Mouse (Mus musculus) embryonic facial prominence, embryonic 14.5 days (tissue): ENCODE results near the gene Slc22a1. TPM values are rescaled to one million over a fixed set of nuclear protein-coding genes. Genes with fewer than 3 reads are reported as not detected.

ENCODE experiments used
- ATAC-seq: fragments of 200-750 bp; cut with Nextera tagmentation; 2 replicates; pipeline ENCODE4 v1.8.0; 2017; ENCODE audit warnings: low read depth, moderate number of reproducible peaks, moderate TSS enrichment
- DNase-seq: peaks from one replicate; pipeline ENCODE4 v3.0.0-alpha.2; 2015; ENCODE audit warnings: low spot score
- H3K27ac ChIP-seq: fragments of 300-500 bp; sonication (generic); replicated peaks from 2 replicates; pipeline ENCODE4 v1.5.1; 2014; ENCODE audit warnings: low read depth, mild to moderate bottlenecking, low read length, moderate library complexity
- H3K27me3 ChIP-seq: fragments of 300-500 bp; sonication (generic); replicated peaks from 2 replicates; pipeline ENCODE4 v1.6.1; 2014; ENCODE audit warnings: low read length; ENCODE audit not compliant: control insufficient read depth, insufficient read depth
- H3K36me3 ChIP-seq: fragments of 300-500 bp; sonication (generic); 2 replicates; pipeline ENCODE4 v1.6.1; 2014; ENCODE audit warnings: low read length, mixed read lengths; ENCODE audit not compliant: control insufficient read depth, insufficient read depth
- H3K4me1 ChIP-seq: fragments of 300-500 bp; sonication (generic); 2 replicates; pipeline ENCODE4 v1.6.1; 2014; ENCODE audit warnings: antibody characterized with exemption, low read length; ENCODE audit not compliant: control insufficient read depth, insufficient read depth
- H3K4me2 ChIP-seq: fragments of 300-500 bp; sonication (generic); 2 replicates; pipeline ENCODE4 v1.6.1; 2014; ENCODE audit warnings: low read depth, mild to moderate bottlenecking, low read length, moderate library complexity, mixed read lengths
- H3K4me3 ChIP-seq: fragments of 300-500 bp; sonication (generic); 2 replicates; pipeline ENCODE4 v1.5.1; 2014; ENCODE audit warnings: low read depth, mild to moderate bottlenecking, low read length
- H3K9ac ChIP-seq: fragments of 300-500 bp; sonication (generic); 2 replicates; pipeline ENCODE4 v1.6.1; 2014; ENCODE audit warnings: low read depth, mild to moderate bottlenecking, low read length, moderate library complexity, mixed read lengths
- H3K9me3 ChIP-seq: fragments of 300-500 bp; sonication (generic); 2 replicates; pipeline ENCODE4 v1.6.1; 2016; ENCODE audit warnings: low read length; ENCODE audit not compliant: control insufficient read depth
- WGBS: fragments of 180-500 bp; shearing (Covaris S2); extraction: QIAGEN DNeasy Blood & Tissue Kit; methylation state at CpG from one replicate; pipeline ENCODE4 v1.1.7; 2014; 5-methylcytosine and 5-hydroxymethylcytosine counted together
- polyA plus RNA-seq: library from polyadenylated mRNA; unstranded; fragments of >200 nt; fragmentation: Nextera tagmentation; extraction: Ambion mirVana; gene quantifications from 2 replicates; pipeline ENCODE4 v1.2.1, GENCODE M21; 2014

The Slc22a1 gene
- polyA plus RNA-seq, 1 experiment from 2014 or later = 0.31 TPM

GRCm38 (mm10) chr17:12714080-12714561, 38.5 kb upstream of the Slc22a1 start:
- Histone ChIP-seq H3K27ac (peak overlapping the region; percentile 39; the same call in 1 of the 2 replicates), H3K4me1 (peaks cover 20% of the 10 kb centered on the region; the same call in 1 of the 2 replicates), H3K9me3 (no peaks in the 10 kb centered on the region), H3K36me3 (peaks cover 93% of the 10 kb centered on the region), H3K4me2 (no peak overlapping the region), H3K27me3 (no peaks in the 10 kb centered on the region), H3K4me3 (no peak overlapping the region), H3K9ac (no peak overlapping the region)
- DNase-seq (no peak), ATAC-seq (no peak)
- 71% methylated on average over 5 of the region's 5 CpGs for WGBS

DNA sequence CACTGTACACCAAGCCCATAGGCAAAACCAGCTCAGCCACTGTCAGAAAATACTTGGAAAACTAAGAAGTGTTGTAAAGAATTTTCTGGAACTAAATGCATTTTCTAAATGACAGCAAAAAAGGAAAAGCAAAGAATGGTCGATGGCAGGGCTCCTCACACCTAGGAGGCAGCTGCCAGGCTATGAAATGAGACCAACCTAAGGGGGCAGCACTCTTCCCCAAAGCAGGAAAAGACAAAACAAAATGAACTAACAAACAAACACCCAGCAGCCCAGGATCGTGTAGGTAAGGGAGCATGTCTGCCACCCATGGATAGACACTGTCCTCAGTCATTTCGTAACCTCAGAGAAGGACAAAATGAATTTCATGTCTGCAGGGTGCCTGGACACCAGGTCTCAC, 37.4 kb upstream of the Slc22a1 start:
- H3K36me3 ChIP-seq = peaks cover 92% of the 10 kb centered on the region
- H3K4me3 ChIP-seq = no peak overlapping the region
- 81% methylated on average over 3 of the region's 3 CpGs for WGBS
- H3K4me1 ChIP-seq = peaks cover 14% of the 10 kb centered on the region; the same call in 1 of the 2 replicates
- DNase-seq (no peak), ATAC-seq (no peak)
- no peak overlapping the region for H3K9ac ChIP-seq
- H3K4me2 ChIP-seq = no peak overlapping the region
- H3K27ac ChIP-seq = 0 out of 2 replicates have a peak overlapping the region, but pooled peaks have one; percentile 29
- no peaks in the 10 kb centered on the region for H3K27me3 ChIP-seq
- no peaks in the 10 kb centered on the region for H3K9me3 ChIP-seq

DNA sequence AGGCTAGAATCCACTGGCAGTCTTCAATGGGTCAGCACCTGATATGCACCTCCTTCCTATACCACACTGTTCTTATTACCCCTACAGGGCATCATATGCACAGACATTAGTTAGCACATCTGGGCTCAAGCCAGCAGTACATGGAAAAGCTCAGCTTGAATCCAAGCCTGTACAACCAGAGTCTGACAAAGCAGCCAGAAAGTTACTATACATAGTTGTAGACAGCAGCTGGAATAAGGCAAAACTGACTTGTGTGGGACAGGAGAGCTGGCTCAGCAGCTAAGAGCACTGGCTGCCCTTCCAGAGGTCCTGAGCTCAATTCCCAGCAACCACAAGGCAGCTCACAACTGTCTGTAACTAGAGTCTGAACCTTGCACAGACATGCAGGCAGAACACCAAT, 36.6 kb upstream of the Slc22a1 start:
- no peaks in the 10 kb centered on the region for H3K27me3 ChIP-seq
- H3K36me3 ChIP-seq = peaks cover 93% of the 10 kb centered on the region
- no peak overlapping the region for H3K4me3 ChIP-seq
- H3K4me1 ChIP-seq = peaks cover 9% of the 10 kb centered on the region; the same call in 1 of the 2 replicates
- peak; percentile 68 for DNase-seq
- ATAC-seq = no peak
- H3K4me2 ChIP-seq = no peak overlapping the region
- H3K27ac ChIP-seq = no peak overlapping the region
- H3K9ac ChIP-seq = no peak overlapping the region
- H3K9me3 ChIP-seq = no peaks in the 10 kb centered on the region

GRCm38 (mm10) chr17:12710976-12711375, 35.3 kb upstream of the Slc22a1 start:
- H3K36me3 ChIP-seq = peaks cover 86% of the 10 kb centered on the region
- H3K9me3 ChIP-seq = no peaks in the 10 kb centered on the region
- H3K27me3 ChIP-seq = no peaks in the 10 kb centered on the region
- H3K4me2 ChIP-seq = no peak overlapping the region
- peaks cover 11% of the 10 kb centered on the region; the same call in 1 of the 2 replicates for H3K4me1 ChIP-seq
- peak overlapping the region; percentile 44 for H3K27ac ChIP-seq
- ATAC-seq = no peak
- WGBS = 78% methylated on average over 2 of the region's 2 CpGs
- no peak overlapping the region for H3K9ac ChIP-seq
- no peak for DNase-seq
- H3K4me3 ChIP-seq = no peak overlapping the region

GRCm38 (mm10) chr17:12710050-12710780, 34.6 kb upstream of the Slc22a1 start:
- 0 out of 2 replicates have a peak overlapping the region, but pooled peaks have one; percentile 44 for H3K27ac ChIP-seq
- H3K36me3 ChIP-seq = peaks cover 78% of the 10 kb centered on the region
- peak; percentile 86 for DNase-seq

DNA sequence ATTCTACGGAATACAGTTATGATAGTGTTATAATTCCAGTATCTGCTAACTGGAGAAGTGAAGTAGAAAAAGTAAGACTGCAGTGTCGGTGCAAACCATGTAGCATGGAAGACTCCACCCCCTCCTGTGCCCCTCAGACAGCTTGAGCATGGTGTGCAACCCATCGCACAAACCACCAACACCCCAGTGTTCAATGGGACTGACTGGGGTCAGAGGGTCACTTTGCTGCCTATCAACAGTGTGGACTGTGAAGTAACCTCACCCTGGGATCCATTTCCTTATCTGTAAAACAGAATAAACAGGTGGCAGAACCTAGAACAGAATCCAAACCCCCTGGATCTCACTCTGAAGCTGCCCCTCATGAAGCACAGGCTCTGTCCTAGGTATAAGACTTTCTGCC, 32.8 kb upstream of the Slc22a1 start:
- no peak overlapping the region for H3K27ac ChIP-seq
- no peak for ATAC-seq

More at GRCm38 (mm10) chr17:12710050-12710780, 34.6 kb upstream of the Slc22a1 start:
- Histone ChIP-seq H3K9me3 (no peaks in the 10 kb centered on the region), H3K27me3 (no peaks in the 10 kb centered on the region), H3K4me2 (no peak overlapping the region), H3K4me3 (no peak overlapping the region), H3K9ac (no peak overlapping the region), H3K4me1 (peaks cover 11% of the 10 kb centered on the region; the same call in 1 of the 2 replicates)
- WGBS = 60% methylated on average over 13 of the region's 13 CpGs
- peak; percentile 42 for ATAC-seq

DNA sequence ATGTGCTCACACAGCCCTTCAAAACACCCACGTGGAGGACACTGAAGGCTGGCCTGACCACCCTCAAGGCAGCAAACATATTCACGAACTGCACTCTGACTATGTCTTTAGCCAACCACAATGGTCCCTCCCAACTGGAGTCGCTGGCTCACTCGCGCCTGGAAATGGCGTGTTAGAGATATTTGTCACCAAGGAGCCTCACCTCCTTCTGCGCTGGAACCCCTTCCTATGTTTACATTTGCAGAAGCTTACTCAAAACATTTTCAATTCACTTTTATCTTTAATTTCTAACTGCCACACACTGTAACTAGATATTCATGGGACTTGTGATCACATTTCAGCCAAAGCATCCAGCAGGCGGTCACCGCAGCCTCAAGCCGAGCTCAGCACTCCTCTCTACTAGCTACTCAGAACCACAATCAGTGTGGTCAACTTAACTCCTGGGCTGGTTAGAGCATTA, 31.0 kb upstream of the Slc22a1 start:
- Histone ChIP-seq H3K27ac (no peak overlapping the region), H3K36me3 (peaks cover 82% of the 10 kb centered on the region), H3K4me1 (peaks cover 16% of the 10 kb centered on the region; the same call in 1 of the 2 replicates), H3K27me3 (no peaks in the 10 kb centered on the region), H3K9me3 (no peaks in the 10 kb centered on the region), H3K9ac (no peak overlapping the region), H3K4me3 (no peak overlapping the region), H3K4me2 (no peak overlapping the region)
- ATAC-seq = peak; percentile 67; the same call in 1 of the 2 replicates
- 74% methylated on average over 10 of the region's 10 CpGs for WGBS
- DNase-seq = peak; percentile 56

More for the DNA sequence above, 32.8 kb upstream of the Slc22a1 start:
- H3K27me3 ChIP-seq = no peaks in the 10 kb centered on the region
- DNase-seq = no peak
- peaks cover 16% of the 10 kb centered on the region; the same call in 1 of the 2 replicates for H3K4me1 ChIP-seq
- H3K36me3 ChIP-seq = peaks cover 78% of the 10 kb centered on the region
- H3K4me2 ChIP-seq = no peak overlapping the region
- WGBS = 85% methylated on average over 3 of the region's 3 CpGs
- H3K9ac ChIP-seq = no peak overlapping the region
- no peak overlapping the region for H3K4me3 ChIP-seq
- no peaks in the 10 kb centered on the region for H3K9me3 ChIP-seq

- no peak overlapping the region for H3K4me3 ChIP-seq
- no peak overlapping the region for H3K4me2 ChIP-seq
- no peak overlapping the region for H3K9ac ChIP-seq
- ATAC-seq = no peak
- no peaks in the 10 kb centered on the region for H3K27me3 ChIP-seq
- no peak for DNase-seq
- H3K27ac ChIP-seq = no peak overlapping the region
- peaks cover 83% of the 10 kb centered on the region for H3K36me3 ChIP-seq
- 89% methylated on average over 5 of the region's 5 CpGs for WGBS
- H3K9me3 ChIP-seq = no peaks in the 10 kb centered on the region
- H3K4me1 ChIP-seq = peaks cover 8% of the 10 kb centered on the region; the same call in 1 of the 2 replicates
Observed at GRCm38 (mm10) chr17:12702901-12703300, 27.3 kb upstream of the Slc22a1 start.
